Mouse (Mus musculus) E14TG2a.4 (cell line): ENCODE results near the gene Babam2.

Experiments
- H3K27me3 ChIP-seq: 2 replicates; pipeline ENCODE4 v1.6.1; 2014; ENCODE audit warnings: low read length, control low read depth; ENCODE audit not compliant: insufficient read depth
- H3K36me3 ChIP-seq: 2 replicates; pipeline ENCODE4 v1.6.1; 2014; ENCODE audit warnings: low read length, control low read depth; ENCODE audit not compliant: insufficient read depth
- H3K4me1 ChIP-seq: replicated peaks from 2 replicates; pipeline ENCODE4 v1.6.1; 2014; ENCODE audit warnings: low read depth, low read length, control low read depth
- H3K4me3 ChIP-seq: replicated peaks from 2 replicates; pipeline ENCODE4 v1.5.1; 2014; ENCODE audit warnings: mild to moderate bottlenecking, low read length
- H3K9me3 ChIP-seq: 2 replicates; pipeline ENCODE4 v1.6.1; 2014; ENCODE audit warnings: low read length, control low read depth
- CTCF ChIP-seq: conservative IDR thresholded peaks from 2 replicates; pipeline ENCODE4 v1.5.1; 2014; ENCODE audit warnings: low read length
- NANOG ChIP-seq: IDR thresholded peaks from 2 replicates; pipeline ENCODE4 v1.6.1; 2014; ENCODE audit warnings: borderline replicate concordance, low read length, mixed read lengths
- POU5F1 ChIP-seq: IDR thresholded peaks from 2 replicates; pipeline ENCODE4 v1.6.1; 2014; ENCODE audit warnings: low read length, borderline replicate concordance

The Babam2 gene

DNA sequence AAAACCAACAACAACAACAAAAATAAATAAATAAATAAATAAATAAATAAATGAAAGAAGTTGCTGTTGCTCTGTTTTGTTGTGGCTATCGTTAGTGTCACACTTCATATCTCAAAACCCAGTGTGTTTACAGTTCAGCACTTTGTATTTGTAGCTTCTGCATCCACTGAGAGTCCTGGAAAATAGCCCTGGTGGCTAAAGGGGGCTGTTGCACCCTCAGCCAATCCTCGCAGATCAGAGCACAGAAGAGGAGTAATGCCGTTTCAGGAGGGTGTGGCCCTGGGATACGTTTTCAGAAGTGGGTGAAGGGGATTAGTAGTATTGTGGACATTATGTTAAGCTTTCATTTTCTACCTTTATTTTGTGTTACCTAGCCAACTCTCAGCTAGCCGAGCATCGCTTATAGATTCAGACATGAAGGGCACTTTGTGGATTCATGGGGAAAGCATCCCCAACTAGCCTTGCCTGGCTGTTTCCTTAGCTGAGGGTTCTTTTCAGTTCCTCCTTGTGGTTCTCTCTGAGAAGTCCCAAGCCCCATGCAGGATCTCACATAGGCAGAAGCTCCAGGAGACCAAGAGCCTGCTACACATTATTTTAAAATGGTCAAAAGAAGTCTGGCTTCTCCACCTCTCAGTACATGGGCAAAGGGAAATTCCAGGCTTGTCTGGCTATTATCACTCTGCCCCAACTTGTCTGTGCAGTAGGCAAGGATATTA lies 207.6 kb downstream of the Babam2 start:
- Histone ChIP-seq H3K9me3 (no peaks in the 10 kb centered on the region), H3K36me3 (no peaks in the 10 kb centered on the region), H3K4me1 (no peaks in the 10 kb centered on the region), H3K27me3 (no peaks in the 10 kb centered on the region), H3K4me3 (no peak overlapping the region)
- TF ChIP-seq POU5F1 (no peak), NANOG (no peak), CTCF (peak; percentile 54)

DNA sequence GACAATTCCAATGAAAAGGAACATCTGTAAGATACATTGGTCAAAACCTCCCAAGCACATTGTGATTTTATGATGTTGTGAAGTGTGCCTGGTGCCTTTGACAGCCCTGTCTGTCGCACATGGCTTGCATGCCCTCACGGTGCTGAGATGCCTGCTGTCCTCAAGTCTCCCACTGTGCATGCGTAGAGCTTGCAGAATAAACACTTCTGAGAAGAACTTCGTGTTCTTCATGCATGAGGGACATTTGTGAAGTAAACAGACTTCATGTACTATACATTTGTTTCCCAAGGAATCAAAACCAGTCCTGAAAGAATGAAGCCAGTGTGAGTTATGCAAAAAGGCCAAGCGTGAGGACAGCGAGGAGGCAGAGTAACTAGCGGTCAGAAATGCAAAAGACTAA lies 208.3 kb downstream of the Babam2 start:
- Histone ChIP-seq H3K4me1 (no peaks in the 10 kb centered on the region), H3K9me3 (no peaks in the 10 kb centered on the region), H3K4me3 (no peak overlapping the region), H3K36me3 (no peaks in the 10 kb centered on the region), H3K27me3 (no peaks in the 10 kb centered on the region)
- TF ChIP-seq POU5F1 (no peak), NANOG (no peak), CTCF (no peak)

GRCm38 (mm10) chr5:31906286-31906951 lies 208.9 kb downstream of the Babam2 start:
- Histone ChIP-seq H3K27me3 (no peaks in the 10 kb centered on the region), H3K4me1 (no peaks in the 10 kb centered on the region), H3K9me3 (no peaks in the 10 kb centered on the region), H3K4me3 (no peak overlapping the region), H3K36me3 (no peaks in the 10 kb centered on the region)
- TF ChIP-seq CTCF (no peak), NANOG (no peak), POU5F1 (no peak)

DNA sequence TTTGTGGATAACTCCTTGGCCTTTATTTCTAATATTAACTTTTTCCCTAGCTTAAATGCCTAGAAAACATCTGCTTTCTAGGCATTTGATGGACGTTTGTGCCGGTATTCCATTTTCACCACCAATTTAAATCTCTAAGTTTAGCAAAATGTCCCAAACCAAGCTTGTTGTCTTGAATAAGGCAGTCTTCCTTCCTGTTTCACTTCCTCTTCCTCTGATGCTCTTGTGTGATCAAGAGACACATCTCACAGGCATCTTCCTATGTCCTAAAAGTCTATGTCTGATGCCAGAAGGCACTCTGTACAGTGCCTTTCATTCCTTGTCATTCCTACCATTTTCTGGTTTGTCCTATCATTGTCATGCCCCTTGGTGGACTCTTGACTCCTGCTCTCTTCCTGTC lies 210.5 kb downstream of the Babam2 start:
- no peak for TF ChIP-seq CTCF
- TF ChIP-seq POU5F1: no peak
- no peak for TF ChIP-seq NANOG
- H3K9me3 ChIP-seq: no peaks in the 10 kb centered on the region
- H3K4me3 ChIP-seq: no peak overlapping the region
- H3K4me1 ChIP-seq: no peaks in the 10 kb centered on the region
- H3K36me3 ChIP-seq: no peaks in the 10 kb centered on the region
- H3K27me3 ChIP-seq: no peaks in the 10 kb centered on the region

DNA sequence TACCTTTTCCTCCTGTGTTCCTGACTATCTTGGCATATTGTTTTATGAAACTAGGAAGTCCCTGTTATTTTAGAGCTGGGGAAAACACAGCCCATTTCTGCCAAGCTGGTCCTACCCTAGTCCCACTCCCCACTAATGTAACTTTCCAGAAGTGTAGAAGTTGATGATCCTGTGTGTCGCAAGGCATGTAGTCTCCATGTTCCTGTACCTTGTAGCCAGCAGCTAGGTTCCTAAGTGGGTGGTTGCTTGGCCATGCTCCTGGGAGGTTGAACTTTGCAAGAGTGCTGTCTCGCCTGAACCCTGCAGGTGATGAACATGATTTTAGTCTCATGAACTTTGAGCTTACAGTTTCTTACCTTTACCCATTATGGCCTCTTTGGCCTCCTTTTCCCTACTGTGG lies 211.3 kb downstream of the Babam2 start:
- Histone ChIP-seq H3K4me3 (no peak overlapping the region), H3K36me3 (no peaks in the 10 kb centered on the region), H3K27me3 (no peaks in the 10 kb centered on the region), H3K9me3 (no peaks in the 10 kb centered on the region), H3K4me1 (no peaks in the 10 kb centered on the region)
- TF ChIP-seq CTCF (no peak), POU5F1 (no peak), NANOG (no peak)

- Histone ChIP-seq H3K27me3 (no peaks in the 10 kb centered on the region), H3K9me3 (no peaks in the 10 kb centered on the region), H3K4me1 (no peaks in the 10 kb centered on the region), H3K36me3 (no peaks in the 10 kb centered on the region), H3K4me3 (no peak overlapping the region)
- no peak for TF ChIP-seq NANOG
- TF ChIP-seq CTCF: no peak
- no peak for TF ChIP-seq POU5F1
Measured at GRCm38 (mm10) chr5:31916241-31916640, 218.8 kb downstream of the Babam2 start.

DNA sequence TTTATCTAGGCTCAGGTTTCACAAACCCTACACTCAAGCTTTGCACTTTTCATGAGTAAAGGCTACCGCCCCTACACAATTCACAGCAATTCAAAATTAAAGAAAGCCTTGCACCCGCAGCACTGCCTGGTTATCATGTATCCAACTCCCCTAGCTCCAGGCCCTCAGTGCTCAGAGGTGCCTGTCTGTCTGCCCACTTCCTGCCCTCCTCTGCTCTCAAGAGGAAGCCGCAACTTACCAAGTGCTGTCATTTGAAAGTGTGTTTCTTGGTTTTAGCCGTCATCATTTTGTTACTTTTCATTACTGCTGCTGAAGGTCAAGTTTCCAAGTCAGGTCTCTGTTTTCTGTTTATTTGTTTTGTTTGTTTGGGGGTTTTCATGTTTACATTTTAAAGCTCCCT lies 221.1 kb downstream of the Babam2 start:
- TF ChIP-seq CTCF (no peak), POU5F1 (no peak), NANOG (no peak)
- H3K4me1 ChIP-seq: no peaks in the 10 kb centered on the region
- no peak overlapping the region for H3K4me3 ChIP-seq

GRCm38 (mm10) chr5:31920129-31920528 lies 222.6 kb downstream of the Babam2 start:
- no peaks in the 10 kb centered on the region for H3K36me3 ChIP-seq
- no peaks in the 10 kb centered on the region for H3K4me1 ChIP-seq

More for the DNA sequence above, 221.1 kb downstream of the Babam2 start:
- Histone ChIP-seq H3K9me3 (no peaks in the 10 kb centered on the region), H3K36me3 (no peaks in the 10 kb centered on the region), H3K27me3 (no peaks in the 10 kb centered on the region)

GRCm38 (mm10) chr5:31920890-31921289 lies 223.4 kb downstream of the Babam2 start:
- H3K27me3 ChIP-seq: no peaks in the 10 kb centered on the region
- H3K9me3 ChIP-seq: no peaks in the 10 kb centered on the region
- no peaks in the 10 kb centered on the region for H3K4me1 ChIP-seq
- H3K36me3 ChIP-seq: no peaks in the 10 kb centered on the region
- TF ChIP-seq CTCF (no peak), POU5F1 (no peak), NANOG (no peak)
- no peak overlapping the region for H3K4me3 ChIP-seq

More at GRCm38 (mm10) chr5:31920129-31920528, 222.6 kb downstream of the Babam2 start:
- Histone ChIP-seq H3K9me3 (no peaks in the 10 kb centered on the region), H3K27me3 (no peaks in the 10 kb centered on the region), H3K4me3 (no peak overlapping the region)
- TF ChIP-seq POU5F1: no peak
- no peak for TF ChIP-seq NANOG
- no peak for TF ChIP-seq CTCF
